Mouse (Mus musculus) gastrocnemius, postnatal 14 days (tissue): ENCODE data around the gene Mtch1. TPM values are rescaled to one million over a fixed set of nuclear protein-coding genes. Genes with fewer than 3 reads are reported as not detected.

Experiments used
- DNase-seq: peaks from one replicate; pipeline ENCODE4 v3.0.0; 2021; ENCODE audit warnings: mixed read lengths
- intact Hi-C: fragments of 180-260 bp; cut with DNase I; formaldehyde crosslinking; loops from one replicate; pipeline ENCODE4 v1.15.1; 2025; ENCODE audit warnings: low total_unique reads
- total RNA-seq, 2 experiments: library from RNA; stranded (reverse); gene quantifications; 2 replicates each; pipeline ENCODE4 v1.2.3; 2021

Gene Mtch1
- total RNA-seq, 2 experiments from 2014 or later = 141 to 160 TPM

GRCm38 (mm10) chr17:29341591-29342003 is 6.1 kb downstream of the Mtch1 start:
- no peak for DNase-seq
- intact Hi-C loops = no loop called here

GRCm38 (mm10) chr17:29340406-29341261 is 7.1 kb downstream of the Mtch1 start:
- intact Hi-C loops = no loop called here
- peak; percentile 65 for DNase-seq

- DNase-seq = peak; percentile 56
- intact Hi-C loops = no loop called here
Measured at GRCm38 (mm10) chr17:29339170-29339768, 8.5 kb downstream of the Mtch1 start.

- no peak for DNase-seq
- intact Hi-C loops = no loop called here
Measured at GRCm38 (mm10) chr17:29337979-29338823, 9.5 kb downstream of the Mtch1 start.

- intact Hi-C loops = no loop called here
- DNase-seq = no peak
Measured at GRCm38 (mm10) chr17:29336266-29336990, 11.3 kb downstream of the Mtch1 start.

- intact Hi-C loops = no loop called here
- no peak for DNase-seq
Measured at GRCm38 (mm10) chr17:29332186-29332685, 15.5 kb downstream of the Mtch1 start.

GRCm38 (mm10) chr17:29330671-29331410 is 16.9 kb downstream of the Mtch1 start:
- peak; percentile 54 for DNase-seq
- intact Hi-C loops = no loop called here

- intact Hi-C loops = no loop called here
- DNase-seq = no peak
Measured at GRCm38 (mm10) chr17:29330221-29330620, 17.5 kb downstream of the Mtch1 start.

- no peak for DNase-seq
- intact Hi-C loops = no loop called here
Measured at GRCm38 (mm10) chr17:29327691-29328090, 20.0 kb downstream of the Mtch1 start.

- intact Hi-C loops = no loop called here
- DNase-seq = peak; percentile 54
Measured at GRCm38 (mm10) chr17:29326531-29327529, 20.9 kb downstream of the Mtch1 start.

GRCm38 (mm10) chr17:29325831-29326230 is 21.9 kb downstream of the Mtch1 start:
- DNase-seq = no peak
- intact Hi-C loops = no loop called here

GRCm38 (mm10) chr17:29323625-29324024 is 24.1 kb downstream of the Mtch1 start:
- no peak for DNase-seq
- intact Hi-C loops = no loop called here

- intact Hi-C loops = no loop called here
- DNase-seq = no peak
Measured at GRCm38 (mm10) chr17:29322603-29322962, 25.2 kb downstream of the Mtch1 start.

GRCm38 (mm10) chr17:29321765-29322602 is 25.8 kb downstream of the Mtch1 start:
- DNase-seq = no peak

GRCm38 (mm10) chr17:29319881-29320639 is 27.7 kb downstream of the Mtch1 start:
- intact Hi-C loops = no loop called here
- DNase-seq = no peak

More at GRCm38 (mm10) chr17:29321765-29322602, 25.8 kb downstream of the Mtch1 start:
- intact Hi-C loops = no loop called here

- no peak for DNase-seq
- intact Hi-C loops = no loop called here
Measured at GRCm38 (mm10) chr17:29319476-29319875, 28.3 kb downstream of the Mtch1 start.
